Mouse (Mus musculus) heart, adult 9 months (tissue): ENCODE results near the gene Tuba8.
A peak's percentile ranks its signal among the peaks of the same experiment; 100 is the strongest.

Experiments used
- DNase-seq, 2 experiments: peaks; one replicate each; pipeline ENCODE4 v3.0.0; 2022; ENCODE audit warnings: low spot score in 2 of 2

Gene Tuba8

DNA sequence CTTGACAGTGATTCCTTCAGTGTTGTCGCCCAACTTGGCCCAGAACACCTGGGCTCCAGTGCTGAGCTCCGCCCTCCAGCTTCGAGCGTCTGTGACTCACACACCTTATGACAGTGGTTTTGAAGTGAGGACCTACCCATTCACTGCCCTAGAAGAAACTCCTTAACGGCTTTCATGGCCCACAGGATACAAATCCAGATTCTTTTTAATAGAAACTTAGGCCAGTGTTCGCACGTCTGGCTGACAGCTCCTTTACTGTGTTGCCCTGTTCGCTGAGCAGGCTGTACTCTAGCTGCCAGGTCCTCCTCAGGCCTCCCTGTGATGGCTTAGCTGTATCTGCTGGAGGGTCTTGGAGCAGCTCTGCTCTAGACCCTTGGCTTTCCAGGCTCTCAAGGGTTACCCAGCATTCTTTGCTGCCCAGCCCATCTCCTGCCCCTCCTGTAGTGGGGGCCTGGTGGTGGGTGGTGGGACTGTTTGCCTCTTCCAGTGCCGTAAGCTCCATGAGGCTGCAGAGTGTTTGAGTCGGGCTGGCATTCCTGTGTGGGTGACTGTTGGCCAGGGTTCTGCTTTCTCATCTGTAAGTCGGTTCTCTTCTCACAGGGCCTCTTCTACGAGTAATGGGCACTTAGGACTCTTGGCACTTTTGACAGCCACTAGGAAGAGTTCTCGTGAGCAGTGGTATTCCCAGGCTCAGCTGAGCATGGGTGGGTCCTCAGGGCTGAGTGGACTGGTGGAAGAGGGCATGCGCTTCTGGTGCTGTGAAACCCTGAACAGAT is 15.4 kb upstream of the Tuba8 start:
- DNase-seq = no peak

DNA sequence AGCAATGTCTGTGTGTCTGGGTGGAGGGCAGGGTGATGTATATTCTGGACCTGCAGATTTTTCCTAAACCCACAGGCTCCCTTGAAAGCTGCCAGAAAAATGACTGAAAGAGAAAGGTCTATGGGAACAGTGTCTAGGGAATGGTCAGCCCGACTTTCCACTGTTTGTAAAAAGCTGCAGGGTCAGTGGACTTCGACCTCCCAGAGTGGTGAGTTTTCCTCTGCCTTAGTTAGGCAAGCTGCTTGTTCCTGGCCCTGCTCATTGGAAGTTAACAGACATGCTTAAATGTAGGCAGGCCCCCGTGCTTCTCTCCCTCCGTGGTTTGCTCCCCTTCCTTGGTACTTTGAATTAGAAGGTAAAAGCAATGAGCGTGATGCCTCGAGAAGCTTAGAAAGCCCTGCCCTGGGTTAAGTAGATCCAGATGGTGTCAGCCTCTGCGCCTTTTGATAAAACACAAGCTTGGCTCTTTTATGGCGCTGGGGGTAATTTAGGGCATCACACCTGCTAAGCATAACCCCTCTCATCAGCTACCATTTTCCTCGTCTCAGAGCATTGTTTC is 12.6 kb upstream of the Tuba8 start:
- DNase-seq = no peak

DNA sequence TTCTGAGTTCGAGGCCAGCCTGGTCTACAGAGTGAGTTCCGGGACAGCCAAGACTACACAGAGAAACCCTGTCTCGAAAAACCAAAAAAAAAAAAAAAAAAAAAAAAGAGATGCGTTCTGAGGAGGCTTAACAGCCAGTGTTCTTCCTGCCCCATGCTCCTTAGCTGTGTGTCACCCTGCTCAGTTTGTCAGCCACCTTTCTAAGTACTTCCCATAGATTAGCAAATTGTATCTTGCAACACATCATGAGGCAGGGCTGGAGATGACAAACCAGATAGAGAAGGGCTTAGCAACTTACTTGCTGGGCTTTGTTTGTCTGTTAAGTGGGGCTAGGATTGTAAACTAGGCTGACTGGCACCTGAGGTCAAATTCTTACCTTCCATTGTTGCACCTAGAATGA is 10.0 kb upstream of the Tuba8 start:
- no peak for DNase-seq

DNA sequence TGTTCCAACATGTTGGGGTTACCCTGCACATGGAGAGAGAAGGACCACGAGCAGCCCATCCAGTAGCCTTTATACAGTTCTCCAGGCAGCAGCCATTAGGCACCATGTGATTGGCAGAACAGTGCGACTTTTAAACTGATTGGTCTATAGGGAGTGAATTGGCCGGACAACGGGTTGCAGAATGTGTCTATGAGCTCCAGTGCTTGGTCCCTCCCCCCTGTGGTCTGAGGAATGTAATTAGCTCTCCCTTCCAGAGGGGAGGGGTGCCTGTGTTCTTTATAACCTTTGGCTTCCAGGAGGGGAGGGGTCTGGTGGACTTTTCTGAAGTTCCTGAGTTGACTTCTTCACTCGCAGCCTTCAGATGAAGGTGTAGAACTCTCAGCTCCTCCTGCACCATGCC is 8.5 kb upstream of the Tuba8 start:
- no peak for DNase-seq

DNA sequence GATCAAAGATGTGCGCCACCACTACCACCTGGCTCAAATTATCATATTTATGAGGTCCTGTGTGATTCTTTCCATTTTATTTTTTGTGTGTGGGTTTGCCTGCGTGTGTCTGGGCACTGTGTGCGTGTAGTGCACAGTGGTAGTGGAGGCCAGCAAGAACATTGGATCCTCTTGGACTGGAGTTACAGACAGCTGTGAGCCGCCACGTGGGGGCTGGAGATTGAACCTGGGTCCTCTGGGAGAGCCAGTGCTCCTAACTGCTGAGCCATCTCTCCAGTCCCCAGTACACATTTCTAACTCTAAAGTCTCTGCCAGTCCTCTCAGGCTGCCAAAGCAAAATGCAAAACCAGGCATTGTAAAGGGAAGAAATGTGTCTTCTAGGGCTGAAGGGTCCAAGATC is 4.0 kb upstream of the Tuba8 start:
- DNase-seq = no peak

DNA sequence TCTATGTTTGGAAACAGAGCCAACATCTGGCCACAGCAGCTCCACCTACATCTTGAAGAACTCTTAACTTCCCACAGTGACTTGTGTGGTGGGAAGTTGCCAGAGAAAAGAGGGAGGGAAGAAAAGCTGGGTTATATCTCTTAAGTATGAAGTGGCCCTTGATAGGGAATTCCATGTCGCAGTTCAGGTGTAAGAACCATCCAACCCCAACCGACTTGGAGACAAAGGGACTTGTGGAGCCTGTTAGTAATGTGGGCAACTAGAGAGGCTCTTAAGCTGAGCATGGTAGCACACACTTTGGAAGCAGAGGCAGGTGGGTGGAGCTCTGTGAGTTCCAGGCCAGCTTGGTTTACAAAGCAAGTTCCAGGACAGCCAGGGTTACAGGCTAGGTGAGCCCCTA is 912 bp upstream of the Tuba8 start:
- no peak for DNase-seq

DNA sequence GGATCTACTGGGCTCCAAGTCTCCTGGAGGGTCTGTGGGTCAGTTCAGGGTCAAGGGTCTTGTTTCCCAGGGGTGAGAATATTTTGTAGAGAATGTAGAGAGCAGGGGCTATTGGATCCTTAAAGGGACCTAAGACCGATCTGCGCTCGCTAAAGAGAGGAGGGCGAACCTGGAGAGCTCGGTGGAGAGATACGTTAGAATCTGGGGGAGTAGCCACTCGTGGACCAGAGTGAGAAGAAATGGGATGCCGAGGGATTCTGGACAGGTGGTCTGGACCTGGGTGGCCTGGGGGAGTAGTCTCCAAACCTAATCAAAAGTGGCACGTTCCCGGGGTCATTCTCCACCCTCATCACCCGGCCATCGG is 412 bp downstream of the Tuba8 start:
- no peak for DNase-seq

DNA sequence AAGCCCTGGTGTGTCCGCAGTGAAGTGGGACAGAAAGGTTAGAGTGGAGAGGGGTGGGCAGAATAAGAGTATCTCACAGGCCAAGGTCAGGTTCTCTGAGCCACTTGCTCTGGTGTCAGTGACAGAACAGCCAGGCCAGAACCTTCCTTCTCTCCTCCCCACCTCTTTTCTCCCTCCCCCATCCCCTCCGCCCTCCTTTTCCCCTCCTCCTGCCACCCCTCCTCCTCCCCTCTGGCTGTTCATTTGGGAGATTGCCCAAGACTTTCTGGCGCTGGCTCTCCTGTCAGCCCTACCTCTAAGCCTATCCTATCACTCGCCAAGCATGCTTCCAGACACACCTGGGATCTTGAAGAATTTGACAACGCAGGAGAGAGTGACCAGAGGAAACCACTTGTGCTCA is 1.2 kb downstream of the Tuba8 start:
- peak; percentile 33 to 56 for DNase-seq

DNA sequence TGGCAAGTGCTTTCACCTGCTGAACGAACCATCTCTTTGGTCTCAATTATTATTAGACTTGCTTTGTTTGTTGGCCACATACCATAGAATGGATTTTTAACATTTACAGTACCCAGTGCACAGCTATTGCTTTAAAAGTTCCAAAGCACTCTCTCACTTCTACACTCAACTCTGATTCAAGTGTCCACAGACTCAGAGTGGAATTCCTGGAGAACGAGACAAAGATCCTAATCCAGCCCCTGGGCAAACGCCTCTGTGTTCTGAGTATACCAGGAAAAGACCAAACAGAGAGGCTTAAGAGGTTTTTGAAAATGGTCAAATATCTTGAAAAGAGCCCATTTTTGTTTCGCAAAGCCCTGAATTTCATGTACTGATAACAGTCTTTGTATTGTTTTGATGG is 2.5 kb downstream of the Tuba8 start:
- no peak for DNase-seq

DNA sequence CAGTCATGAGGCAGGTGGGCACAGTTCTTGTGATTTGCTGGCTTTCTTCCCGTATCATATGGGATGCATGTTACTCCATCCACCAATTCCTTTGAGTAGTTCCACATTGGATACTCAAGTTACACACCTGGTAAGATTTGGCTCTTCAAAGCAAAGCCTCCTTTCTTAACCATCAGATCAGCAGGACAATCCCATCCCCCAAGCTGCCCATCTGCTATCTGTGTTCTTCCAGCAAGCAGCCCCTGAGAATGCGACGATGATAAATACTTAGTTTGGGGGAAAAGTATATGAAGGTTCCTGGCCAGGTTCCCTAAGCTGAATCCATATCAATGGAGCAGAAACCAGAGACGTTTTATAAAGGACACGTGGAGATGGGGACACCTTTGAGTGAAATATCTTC is 3.7 kb downstream of the Tuba8 start:
- no peak for DNase-seq

DNA sequence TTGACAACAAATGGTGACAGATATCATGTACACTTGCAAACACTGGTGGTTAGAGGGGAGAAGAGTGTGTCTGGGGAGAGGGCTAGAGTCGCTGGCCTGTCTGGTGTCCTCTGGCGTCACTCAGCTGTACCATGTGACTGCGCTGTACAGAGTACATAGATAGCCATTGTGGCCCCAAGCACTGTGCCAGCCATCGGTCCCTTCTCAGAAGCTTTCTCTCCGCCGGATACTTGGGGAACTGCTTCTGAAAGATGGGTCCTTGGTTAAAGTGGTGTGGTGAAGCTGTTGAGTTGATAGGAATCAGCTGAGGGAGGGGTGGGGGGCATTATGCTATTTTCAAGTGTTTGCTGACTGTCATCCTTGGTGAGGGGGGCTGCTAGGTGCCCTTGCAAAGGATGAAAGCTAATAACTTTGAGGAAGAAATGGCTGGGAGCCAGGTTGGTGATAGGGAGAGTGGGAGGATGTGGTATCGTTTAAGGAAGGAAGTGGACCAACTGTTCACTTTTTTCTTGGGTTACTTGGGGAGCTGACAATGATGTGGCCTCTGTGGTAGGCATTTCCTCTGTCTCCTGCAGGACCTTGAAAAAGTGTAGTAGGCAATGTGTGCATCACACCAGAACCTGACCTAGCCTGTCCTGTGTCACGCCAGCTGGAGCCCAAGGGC is 4.3 kb downstream of the Tuba8 start:
- no peak for DNase-seq

DNA sequence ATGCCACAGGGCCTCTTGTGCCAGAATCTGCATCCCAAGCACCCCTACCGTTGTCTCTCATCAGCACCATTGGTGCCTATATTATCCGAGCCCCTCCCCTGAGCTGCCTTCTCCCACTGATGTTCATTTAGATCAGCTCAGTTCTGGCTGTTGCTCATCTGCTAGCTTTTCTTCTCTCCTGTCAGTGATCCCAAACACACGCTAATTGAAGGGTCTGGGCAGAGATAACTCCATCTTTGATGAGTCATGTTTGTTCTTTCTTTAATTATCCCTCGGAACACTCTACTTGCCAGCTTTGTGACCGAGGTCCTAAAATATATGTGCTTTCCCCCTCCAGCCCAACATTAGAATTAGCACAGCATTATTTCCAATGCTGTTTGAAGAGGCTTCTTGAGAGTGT is 4.8 kb downstream of the Tuba8 start:
- no peak for DNase-seq

DNA sequence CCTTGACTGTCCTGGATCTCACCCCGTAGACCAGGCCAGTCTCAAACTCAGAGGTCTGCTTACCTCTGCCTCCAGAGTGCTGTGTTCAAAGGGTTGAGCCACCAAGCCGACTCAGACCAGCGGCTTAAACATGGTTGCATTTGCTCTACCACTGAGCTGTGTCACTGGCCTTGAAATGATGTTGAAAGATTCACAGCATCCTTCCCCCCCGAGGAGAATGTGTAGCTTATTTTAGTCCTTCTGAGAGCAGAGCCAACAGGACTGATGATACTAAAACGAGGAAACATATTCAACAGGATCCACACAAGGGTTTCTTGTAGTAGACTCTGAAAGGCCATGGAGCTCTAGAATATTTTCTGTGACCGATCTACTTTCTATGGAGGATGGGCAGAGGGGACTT is 5.4 kb downstream of the Tuba8 start:
- no peak for DNase-seq

DNA sequence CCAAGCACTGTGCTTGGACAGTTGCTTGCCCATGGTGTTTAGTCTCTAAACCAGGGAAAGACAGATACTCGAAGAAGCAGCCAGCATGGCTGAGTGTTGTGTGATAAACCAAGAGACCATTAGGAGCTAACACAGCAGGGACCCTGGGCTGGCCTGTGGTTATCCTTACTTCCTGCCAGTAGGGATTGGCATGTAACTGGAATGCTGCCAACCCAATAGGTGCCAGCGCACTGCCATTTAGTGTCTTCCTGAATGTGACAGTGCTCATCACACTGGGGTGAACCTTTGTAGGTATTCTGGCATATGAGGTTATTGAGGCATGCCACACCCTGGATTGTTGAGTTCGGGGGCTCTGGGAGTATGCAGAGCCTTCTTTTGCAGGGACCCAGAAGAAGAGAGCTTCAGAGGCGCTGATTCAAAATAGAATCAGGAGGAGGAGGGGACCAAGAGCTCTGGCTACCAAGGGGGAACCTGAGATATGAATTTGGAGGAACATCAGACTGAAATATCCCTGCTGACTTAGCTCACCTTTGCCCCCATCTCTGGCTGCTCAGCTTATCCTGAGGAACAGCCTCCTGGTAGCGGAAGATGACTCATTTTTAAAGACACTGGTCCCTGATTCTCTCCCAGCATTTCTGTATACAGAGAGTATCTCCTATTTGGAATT is 6.2 kb downstream of the Tuba8 start:
- peak in 1 of 2 experiments; percentile 25 for DNase-seq

DNA sequence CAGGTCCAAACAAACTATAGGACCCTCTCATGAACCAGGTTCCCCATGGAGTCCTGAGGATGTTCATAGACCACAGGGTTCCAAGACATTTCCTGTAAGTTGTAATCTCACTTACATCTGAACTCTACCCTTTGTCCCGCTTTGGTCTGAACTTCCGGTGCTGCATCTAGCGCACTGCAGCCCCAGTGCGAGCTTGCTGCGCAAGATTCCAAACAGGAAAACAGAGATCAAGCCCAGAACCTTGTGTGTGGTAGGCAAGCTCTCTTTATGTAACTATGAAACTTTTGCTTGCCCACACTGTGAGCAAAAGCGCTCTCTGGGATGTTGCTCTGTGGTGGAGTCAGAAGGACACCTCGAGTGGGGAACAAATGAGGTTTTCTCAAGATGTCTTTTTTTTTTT is 7.5 kb downstream of the Tuba8 start:
- no peak for DNase-seq

DNA sequence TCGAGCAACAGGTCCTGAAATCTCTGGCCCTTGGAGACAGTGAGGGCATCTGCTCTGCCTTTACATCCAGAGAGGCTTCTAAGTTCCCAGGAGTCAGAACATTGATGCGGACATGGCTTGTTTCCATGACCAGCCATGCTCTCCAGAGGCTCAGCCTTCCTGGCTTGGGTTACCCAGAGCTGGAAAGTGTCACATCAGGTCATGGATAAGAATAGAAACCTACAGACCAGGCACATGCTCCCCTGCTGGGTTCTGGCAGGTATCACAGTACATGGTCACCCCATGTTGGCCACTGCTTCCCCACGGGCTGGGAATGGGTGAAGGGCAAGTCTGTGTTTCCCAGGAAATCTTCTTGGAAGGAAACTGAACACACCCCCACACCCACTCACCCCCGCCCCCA is 8.9 kb downstream of the Tuba8 start:
- peak; percentile 77 for DNase-seq

DNA sequence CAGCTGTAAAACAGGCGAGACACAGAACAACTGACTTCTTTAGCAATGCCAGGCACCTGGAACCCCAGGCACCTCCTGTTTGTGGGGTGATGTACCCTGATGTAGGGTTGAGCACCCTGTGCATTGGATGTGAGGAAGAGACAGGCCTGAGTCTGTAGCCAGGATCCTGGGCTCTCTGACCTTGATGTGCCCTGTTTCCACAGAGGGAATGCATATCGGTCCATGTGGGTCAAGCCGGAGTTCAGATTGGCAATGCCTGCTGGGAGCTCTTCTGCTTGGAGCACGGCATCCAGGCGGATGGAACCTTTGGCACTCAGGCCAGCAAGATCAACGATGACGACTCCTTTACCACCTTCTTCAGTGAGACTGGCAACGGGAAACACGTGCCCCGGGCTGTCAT is 9.7 kb downstream of the Tuba8 start:
- DNase-seq = peak in 1 of 2 experiments; percentile 45

DNA sequence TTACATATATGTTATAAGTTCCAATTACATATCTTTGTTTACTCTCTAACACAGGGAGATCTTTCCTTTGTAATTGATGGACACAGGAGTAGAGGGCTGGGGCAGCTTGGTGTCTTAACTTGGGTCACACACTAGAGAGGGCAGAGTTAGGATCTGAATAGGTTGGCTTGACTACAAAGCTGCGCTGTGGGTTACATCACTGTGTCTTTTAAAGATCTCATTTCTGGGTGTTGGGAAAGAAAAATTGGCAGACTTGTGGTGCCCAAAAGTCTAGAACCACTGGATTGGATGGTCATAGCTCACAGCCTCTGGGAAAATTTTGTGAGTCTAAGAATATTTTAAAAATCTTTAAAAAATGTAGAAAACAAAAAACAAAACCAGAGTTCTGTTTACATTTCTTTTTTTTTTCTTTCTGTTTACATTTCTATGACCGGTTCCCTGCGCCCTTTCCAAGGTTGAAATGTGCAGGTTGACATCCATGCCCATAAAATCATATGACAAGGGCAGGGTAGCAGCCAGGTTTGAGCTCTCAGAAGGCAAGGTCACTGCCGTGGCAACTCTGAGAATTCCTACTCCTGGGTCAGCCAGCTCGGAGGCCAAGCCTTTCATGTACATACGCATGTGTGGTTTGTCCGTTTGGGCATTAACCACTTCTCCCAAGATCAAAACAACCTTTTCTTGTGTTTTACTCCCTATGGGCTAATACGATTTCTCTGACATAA is 11.5 kb downstream of the Tuba8 start:
- DNase-seq = no peak

DNA sequence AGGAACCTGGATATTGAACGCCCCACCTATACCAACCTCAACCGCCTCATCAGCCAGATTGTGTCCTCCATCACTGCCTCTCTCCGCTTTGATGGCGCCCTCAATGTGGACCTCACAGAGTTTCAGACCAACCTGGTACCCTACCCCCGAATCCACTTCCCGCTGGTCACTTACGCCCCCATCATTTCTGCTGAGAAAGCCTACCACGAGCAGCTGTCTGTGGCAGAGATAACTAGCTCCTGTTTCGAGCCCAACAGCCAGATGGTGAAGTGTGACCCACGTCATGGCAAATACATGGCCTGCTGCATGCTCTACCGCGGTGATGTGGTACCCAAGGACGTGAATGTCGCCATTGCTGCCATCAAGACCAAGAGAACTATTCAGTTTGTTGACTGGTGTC is 12.5 kb downstream of the Tuba8 start:
- no peak for DNase-seq

DNA sequence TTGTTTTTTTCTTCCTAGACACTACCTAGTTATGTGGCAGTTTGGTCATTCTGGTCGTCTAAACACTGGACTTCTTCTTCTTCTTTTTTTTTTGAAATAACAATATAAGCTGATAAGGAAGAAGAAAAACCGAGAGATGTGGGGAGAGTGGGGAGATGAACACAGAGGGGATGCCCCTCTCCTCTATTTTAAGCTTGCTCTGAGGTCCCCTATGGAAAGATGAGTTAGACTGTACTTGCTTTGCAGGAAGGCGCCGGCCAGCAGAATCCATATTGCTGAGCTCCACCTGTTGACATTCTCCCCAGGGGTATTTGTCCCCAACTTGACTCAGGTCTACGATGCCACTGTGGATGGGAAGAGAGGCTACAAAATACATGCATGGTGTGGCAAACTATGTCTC is 13.6 kb downstream of the Tuba8 start:
- DNase-seq = no peak

DNA sequence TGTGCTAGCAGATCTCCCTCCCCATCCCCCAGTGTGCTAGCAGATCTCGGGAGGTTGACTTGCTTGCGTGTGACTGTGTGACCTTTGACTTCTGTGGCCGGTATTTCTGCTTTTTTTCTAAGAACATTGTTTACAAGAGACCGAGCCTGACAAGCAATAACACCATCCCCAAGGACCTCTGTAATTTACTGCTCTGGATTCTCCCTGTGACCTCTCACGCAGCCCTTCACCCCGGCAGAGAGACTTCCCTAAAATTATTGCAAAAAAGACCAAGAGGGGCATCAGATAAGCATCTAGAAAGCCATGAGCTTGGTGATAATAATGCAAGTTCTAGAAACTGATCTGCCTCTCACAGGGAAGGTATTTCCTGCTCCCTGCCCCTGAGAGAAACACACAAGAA is 14.5 kb downstream of the Tuba8 start:
- DNase-seq = no peak

DNA sequence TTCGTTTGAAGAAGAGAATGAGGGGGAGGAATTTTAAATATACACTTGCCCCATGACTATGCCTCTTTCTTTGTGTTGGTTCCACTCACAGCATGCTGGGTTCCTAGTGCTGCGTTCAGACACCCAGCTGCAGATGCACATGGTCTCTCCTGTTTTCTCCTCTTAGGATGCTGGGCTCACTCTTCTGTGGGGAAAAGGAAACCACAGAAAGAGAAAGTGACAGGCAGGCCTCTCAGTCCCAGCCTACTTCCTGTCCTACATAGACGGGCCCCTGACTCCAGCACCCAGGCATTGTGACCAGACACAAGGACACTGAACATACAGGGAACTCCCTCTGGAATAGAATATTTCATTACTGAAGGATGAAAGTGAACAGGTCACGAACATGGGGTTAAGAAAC is 15.5 kb downstream of the Tuba8 start:
- no peak for DNase-seq
